Mouse (Mus musculus): Measurements from ENCODE around the gene Nr6a1.

Gene Nr6a1

DNA sequence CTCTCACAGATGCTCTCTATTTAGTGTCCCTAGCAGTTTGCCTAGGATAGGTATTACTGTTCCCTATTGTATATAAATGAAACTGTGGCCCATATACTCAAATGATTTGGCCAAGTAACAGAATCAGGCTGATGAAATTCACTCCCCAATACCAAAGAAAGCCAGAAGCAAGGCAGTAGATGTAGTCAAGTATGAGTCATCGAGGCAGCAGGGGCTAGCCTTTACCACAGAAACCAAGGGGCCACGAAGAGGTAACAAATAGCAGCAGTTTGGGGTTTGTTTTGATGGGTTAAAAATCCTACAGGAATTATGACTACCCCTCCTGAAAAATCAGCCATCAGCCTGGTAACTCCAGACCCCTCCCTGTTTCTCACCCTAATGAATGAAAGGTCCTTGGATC is 147.5 kb downstream of the Nr6a1 start:
- DNase-seq = no peak

DNA sequence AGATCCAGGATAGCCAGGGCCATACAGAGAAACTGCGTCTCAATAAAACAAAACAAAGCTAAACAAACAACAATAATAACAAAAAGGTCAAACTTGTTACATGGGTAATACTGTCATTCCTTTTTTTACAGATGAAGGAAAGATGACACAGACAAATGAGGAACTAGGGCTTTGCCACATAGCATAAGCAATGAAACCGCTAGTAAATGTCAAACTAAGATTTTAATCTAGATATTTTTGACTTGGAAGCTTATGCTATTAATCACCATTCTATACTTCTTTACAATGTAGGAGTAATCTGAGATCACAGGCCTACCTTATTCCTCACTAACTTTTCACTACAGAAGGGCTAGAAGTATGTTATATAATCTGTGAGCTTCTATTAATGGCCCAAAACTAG is 150.2 kb downstream of the Nr6a1 start:
- DNase-seq = no peak

DNA sequence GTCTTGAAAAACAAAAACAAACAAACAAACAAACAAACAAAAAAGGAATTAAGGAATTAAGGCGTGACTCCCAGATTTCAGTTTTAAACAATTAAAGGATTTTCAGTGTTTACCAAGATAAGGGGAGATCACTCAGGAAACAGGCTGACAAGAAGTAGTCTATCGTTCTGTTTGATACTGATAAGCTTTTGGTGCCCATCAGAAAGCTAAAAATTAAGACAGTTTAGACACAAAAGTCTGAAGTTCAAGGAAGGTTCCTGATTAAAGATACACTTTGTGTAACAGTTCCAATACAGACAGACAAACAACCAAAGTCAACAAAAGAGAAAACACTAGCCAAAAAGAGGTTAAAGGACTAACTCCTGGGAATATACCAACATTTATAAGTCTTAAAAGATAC is 152.6 kb downstream of the Nr6a1 start:
- no peak for DNase-seq

DNA sequence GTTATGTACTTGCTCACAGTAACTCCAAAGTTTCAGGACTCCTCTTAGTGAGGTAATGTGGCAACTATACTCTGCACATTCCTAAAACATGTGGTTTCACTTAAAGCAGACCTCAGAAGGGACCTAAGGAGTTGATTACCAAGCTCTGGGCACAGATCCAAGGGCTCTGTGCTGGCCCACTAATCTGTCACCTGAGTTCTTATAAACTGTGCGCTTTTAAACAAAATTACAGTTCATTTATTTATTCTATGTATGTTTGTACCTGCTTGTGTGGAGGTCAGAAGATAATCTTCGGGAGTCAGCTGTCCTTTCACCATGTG is 156.1 kb downstream of the Nr6a1 start:
- peak in 1 of 2 experiments; percentile 8 for DNase-seq

DNA sequence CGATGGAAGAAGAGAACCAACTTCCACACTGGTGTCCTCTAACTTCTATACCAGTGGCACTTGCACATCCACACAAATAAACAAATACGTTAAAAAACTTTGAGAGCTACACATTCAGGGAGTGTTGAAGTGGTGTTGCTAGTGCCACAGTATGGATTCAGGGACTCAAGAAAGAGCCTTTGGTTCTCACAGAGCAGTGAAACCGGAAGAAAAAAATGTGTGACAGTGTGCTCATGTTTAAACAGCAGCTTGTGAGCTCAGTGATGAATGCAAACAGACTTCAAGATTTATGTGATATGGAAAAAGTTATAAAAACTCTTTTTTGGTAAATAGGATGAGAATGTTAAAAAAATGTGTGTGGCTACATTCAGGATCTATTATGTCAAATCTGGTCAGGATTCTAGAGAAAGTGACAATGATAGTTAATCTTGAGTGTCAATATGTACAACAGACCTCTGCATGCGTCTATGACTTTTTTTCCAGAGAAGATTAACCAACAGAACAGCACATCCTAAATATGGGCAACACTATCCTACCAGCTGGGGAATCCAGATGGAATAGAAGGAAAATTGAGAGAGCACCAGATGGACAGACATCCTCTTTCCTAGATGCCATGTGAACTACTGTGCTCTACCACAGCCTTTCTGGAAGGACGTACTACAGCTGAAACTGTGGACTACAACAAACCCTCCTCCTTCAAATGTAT is 156.6 kb downstream of the Nr6a1 start:
- no peak for DNase-seq

DNA sequence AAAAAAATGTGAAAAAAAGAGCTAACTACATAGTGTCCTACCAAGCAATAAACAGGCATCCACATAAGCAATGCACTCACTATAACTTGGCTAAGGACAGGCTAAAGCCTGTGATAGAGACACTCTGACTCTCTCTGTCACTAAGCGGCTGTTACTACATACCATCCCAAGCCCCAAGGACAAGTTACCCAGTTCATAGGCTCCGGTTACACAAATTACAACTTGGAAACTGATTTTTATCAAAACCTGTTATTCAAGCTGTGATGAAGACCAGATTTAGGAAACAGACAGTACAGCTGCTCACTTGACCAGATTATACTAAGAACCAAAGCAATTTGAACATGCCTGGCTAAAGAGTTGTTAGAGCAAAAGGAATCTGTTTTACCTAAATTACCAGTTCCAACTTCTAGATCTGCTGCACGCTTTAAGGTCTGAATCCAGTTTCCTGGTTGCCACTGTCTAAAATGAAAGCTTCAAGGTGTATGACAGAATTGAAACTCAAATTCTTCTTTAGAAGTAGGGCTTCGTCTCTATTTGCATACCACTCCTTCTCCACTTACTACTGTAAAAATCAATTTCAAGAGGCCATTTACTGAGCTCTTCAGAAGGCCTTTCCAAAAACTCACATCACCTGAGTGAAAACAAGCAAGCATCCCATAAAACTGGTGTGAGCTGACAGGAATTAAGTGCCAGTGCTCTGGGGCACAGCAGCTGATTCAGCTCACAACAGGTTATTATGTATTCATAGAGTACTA is 160.1 kb downstream of the Nr6a1 start:
- DNase-seq = no peak

DNA sequence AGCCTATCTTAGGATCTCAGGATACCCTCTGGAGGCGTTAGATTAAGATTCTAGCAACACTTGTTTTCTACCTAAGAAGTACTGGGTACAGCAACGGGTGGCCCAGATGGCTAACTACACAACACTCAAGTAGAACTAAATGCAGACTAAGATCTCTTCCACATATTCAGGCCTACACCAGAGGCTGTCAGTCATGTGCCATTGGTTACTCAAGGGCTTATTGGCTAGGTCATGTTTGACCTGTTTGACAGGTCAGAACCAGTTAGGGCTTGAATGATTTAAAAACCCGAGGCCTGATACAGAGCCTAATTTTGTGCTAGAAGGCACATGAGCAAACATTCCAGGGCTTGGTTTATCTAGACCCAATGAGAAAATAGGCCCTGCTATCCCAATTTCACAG is 187.6 kb downstream of the Nr6a1 start:
- DNase-seq = no peak

DNA sequence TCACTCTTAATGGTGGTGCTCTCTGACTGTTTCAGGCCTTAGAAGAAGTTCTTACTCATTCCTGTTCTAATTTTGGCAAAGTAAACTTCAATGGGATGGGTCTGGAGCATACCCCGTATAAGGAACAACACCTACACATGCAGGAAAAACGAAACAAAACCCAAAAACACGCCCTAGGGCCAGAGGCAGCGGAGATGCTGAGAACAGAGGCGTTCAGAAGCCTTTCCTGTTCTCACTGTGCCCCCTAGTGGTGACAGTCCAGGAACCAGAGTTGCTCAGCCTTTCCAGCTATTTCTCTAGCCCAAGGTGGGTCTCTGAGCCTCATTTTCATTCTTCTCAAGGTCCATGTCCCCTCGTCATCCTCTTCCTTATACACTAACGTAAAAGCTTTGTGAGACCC is 188.1 kb downstream of the Nr6a1 start:
- DNase-seq = peak; percentile 39 to 85

DNA sequence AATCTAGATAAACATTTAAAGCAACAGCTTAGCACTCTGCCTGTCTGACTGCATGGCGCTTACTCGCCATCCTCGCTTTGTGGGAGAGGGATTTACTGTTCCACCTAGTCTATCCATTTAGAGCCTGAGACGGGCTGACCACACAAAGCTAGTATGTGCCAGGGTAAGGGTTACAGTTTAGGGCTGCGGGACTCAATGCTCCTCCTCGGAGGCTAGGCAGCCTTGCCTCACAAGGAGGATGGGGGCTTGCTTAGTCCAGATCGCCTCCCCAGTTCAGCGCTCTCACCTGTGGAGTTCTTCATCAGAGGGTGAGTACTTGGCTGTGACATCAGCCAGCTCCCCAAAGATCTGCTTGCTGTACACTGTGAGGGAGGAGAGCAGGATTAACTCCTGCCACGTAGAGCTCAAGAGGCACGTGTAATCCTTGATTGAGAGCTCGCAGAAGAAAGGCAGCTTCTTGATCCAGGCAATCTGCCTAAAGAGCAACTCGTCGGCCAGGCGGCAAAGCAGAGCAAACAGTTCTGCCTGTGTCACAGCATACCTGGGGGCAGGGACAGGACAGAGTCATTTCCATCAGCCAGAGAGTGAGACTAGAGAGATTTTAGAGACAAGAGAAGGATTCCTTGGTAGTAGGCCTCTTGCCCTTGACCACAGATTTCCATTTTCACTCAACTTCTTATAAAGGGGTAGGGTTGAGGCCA is 188.7 kb downstream of the Nr6a1 start:
- no peak for DNase-seq

DNA sequence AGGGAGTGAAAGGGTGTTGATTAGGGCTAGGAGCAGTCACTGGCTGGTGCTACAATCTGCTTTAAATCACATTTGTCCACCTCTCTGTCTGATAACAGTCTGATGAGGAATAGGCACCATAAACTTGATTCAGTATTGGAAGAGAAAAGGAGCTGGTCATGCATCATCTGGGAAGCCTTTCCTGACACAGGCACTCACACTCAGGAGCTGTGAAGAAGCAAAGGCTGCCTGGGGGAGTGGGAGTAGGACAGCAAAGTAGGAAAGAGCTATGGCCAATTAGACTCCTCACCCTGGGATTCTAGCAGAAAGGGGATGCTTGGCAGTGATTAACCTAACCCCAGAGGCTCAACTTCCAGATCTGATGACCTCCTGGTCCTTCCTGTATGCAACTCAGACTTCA is 191.7 kb downstream of the Nr6a1 start:
- DNase-seq = no peak

DNA sequence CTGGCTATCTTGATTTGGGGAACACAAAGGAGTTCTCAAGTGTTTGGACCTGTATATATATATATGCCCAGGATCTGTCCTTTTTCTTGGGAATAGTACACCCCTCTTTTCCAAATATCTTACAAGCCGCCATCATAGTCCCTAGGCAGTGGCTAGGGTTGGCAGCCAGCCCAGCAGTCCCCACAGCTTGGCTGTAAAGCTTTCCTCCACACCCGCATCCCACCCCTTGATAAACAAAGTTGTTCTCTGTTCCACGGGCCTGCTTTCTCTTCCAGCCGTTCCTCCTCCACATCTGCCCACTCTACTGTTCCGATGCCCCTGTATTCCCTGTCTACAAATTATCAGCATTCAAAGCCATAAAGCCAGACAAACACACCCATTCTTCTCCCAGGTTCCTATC is 192.8 kb downstream of the Nr6a1 start:
- no peak for DNase-seq

DNA sequence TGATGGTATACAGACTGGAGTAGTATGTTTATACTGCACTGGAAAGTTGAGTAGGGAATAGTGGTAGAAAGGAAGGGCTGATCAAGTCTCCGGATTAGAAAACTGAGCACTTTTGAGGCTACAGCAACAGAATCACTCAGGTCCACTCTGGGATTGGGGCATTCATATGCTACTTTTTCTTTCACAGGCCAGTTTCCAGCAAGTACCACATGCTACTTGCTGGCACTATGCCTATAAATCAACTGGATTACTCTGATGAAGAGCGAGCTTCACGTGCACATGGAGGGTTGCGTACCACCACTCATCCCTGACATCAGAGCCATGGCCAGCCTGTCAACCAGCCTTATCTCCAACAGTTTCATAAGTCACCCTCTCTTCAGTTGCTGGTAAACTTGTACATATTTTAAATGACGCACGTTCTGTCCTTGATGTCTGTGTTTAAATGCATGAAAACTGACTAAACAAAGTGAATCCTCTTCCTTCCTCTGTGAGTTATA is 197.1 kb downstream of the Nr6a1 start:
- DNase-seq = no peak

DNA sequence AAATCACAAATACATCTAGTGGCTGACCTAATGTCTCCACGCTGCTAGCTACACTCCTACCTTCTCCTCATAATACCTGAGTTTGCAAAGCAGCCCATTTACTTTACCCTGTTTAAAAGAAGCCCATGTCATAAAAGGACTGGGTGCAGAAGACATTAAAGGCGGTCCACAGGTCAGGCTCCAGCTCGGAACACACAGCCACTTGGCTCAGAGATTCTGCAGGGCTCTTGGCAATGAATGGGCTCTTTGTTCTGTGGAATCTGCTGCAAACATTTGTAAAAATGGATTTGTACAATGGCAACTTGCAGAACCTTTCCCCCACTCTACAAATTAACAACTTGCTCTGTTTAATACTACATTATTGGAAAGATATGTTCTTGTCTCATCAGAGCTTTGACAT is 202.1 kb downstream of the Nr6a1 start:
- DNase-seq = no peak

DNA sequence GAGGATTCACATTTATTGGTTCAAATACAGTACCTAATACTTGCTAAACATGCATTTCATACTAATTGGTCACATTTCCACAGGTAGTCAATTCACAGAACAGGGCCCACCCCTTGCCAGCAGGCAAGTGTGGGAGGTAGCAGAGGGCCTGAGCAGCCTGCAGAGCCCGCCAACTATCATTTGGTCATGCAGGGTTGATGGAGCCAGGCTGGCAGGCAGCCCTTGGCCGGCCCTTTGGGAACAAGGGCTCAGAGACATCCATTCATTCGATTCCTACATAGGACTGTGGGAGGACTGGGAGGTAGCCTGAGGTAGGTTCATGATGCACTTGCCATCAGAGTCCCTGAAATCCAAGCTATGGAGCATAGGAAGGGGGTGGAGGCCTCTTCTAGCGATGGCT is 204.1 kb downstream of the Nr6a1 start:
- DNase-seq = no peak

DNA sequence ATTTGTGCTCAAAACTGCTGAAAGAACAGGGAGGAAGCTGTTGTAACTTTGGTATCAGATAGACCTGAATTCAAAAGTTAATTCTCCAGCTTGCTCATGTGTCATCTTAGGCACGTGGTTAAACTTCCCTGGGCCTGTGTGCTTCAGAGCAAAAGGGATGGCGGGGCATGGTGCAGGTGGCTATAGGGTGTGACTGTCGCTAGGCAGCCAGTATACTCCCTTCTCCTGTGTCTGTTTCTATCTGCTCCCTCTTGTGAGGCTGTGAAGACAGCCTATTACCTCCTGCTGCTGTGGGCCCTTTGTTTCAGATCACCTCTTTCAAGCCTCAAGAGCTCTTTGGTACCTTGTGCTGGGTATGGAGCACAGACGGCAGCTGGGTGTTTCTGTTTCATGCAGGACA is 205.4 kb downstream of the Nr6a1 start:
- DNase-seq = no peak

DNA sequence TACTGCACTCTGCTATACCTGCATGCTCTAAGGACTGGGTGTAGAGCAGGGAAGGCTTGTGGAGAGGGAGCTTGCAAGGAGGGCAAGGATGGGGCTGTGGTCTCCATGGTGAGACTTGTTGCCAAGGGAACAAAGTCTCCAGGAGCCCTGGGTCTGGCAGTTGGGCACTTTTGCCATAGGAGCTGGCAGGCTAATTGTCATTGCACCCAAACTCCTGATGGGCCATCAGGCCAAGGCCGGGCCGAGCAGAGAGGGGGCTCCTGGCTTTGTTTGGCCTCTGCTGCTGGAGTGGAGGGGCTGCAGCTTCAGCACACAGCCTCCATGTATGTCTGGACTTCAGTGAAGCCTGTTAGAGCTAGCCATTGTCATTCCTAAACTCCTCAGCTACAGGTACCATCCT is 206.8 kb downstream of the Nr6a1 start:
- DNase-seq = no peak

DNA sequence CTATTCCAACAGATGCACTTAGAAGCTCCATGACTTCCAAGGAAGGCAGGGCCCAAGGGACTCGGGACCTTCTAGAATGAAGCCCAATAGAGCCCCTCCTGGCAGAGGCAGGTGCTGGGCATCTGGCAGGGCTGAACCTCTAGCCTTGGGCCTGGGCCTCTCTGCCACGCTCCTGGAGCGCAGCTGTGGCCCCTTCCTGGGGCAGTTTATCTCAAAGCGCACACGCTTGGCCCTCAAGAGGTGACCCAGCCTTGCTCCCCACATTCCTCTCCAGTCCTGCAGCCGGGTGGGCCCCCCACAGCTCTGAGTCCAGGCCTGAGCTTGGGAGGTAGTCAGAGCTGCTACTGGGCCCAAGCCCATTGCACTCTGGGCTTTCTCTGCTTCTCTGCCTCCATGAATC is 208.1 kb downstream of the Nr6a1 start:
- no peak for DNase-seq

DNA sequence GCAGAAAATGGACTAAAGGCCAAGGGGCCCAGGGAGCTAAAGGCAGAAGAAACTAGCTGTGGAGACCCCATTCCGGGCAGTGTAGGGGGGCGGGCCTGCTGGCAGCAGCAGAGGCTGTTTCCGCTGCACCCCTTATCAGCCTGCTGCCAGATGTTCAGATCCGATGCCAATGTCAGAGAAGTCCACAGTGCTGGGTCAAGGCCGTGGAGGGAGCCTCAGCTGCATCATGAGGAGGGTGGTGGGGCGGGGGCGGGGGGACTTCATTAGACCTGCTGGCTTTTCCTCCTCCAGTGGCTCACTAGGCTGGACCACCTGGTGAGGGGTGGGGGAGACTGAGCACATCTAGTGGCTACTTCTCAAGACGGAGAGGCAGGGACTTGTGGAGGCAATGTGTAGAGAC is 208.8 kb downstream of the Nr6a1 start:
- DNase-seq = no peak

DNA sequence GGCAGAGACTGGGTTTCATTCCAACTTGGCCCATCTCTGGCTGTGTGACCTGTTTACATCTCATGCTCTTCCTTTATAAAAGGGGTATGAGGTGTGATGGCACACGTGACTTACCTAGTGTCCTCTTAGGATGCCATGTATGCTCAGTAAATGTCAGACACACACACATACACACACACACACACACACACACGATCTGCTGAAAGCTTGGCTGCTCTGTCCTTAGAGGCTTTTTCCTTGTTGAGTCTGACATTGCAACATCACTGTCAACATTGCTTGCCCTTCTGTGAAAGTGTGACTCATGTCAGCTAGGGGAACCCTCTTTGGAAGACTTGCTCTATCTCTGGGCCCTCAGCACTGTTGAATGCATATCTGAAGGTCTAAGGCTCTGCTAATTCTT is 210.1 kb downstream of the Nr6a1 start:
- DNase-seq = no peak

DNA sequence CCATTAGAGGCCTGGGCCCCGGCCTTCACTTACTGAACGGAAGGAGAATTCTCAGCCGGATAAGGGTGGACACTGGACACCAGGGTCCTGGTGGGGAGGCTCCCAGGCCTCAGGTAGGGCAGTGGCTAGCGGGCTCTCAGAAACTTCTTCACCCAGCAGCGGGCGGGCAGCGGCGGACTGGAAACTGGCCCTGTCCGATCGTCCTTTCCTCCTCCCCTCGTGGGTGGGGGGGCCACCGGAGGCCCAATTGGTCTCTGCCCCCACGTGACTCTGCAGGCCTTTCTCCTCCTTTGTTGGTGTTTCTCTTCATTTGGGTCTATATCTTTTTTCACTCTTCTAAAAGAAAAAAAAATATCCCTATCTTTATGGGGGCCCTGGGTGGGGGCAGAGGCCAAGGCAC is 213.2 kb downstream of the Nr6a1 start, which contains the start of gene Nr5a1:
TSS of gene Nr5a1 (minus strand) at position 219 of the 400 bp plus-strand sequence.
- no peak for DNase-seq

DNA sequence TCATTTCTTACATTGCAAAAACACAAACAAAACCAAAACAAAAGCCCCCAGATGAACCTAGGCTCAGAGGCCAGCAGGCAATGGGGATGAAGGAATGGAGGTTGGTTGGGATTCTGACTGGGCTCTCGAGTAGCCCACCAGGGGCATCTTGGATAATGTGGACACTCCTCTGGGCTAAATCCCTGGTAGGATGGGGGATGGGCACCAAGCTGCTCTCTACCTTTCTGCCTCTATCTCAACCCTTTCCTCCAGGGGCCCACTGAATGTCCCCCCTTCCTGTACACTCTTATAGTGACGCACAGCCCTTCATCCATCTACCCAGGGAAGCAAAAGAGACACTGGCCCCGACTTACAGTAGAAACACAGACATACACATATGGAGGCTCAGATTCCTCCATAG is 213.9 kb downstream of the Nr6a1 start:
- DNase-seq = no peak

DNA sequence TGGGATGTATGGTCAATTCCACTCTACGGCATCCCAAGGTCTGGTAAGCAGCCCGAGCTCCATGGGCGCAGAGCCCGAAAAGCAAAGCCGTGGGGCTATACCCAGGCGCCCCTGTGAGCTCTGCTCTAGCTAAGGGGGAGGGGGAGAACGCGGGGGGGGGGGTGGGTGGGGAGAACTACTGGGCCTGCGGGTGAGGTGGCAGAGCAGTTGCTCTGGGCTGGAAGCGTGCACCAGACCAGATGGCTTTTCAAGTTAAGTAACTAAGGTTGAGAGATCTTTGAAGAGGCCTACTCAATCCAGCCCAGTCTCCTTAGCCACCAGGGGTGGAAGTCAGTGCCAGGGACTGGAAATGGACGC is 214.7 kb downstream of the Nr6a1 start:
- no peak for DNase-seq

DNA sequence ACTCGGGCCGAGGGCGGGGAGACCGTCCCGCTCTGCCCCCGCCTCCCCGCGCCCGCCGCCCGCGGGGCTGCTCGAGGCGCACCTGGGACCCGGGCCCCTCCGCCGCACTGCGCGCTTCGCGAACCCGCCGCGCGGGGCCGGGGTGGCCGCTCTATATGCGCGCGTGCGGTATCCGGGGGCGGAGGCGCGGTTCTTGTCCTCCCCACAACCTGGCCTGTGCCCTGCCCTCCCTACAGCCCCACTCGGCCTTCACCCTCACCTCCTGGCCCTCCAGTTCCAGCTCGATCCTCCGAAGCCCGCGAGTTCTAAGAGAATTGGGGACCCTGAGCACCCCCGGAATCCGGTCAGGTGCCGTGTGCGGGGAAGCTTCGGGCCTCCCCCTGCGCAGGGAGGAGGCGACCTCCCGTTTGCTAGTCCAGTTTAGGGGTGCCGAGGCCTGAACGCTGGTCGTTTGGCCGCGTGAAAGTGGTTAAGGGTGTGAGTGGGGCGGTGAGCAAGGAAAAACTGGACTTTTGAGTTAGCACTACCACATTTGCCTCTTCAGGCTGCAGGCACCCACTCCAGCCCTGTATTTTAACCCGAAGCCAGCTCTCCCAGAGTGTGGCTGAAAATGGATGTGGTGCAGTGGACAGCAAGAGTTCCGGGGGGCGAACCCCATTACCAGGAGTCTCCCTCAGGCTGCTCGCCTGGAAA is 215.3 kb downstream of the Nr6a1 start:
- no peak for DNase-seq

Data from kidney, postnatal 36 days (tissue).